Mouse (Mus musculus): ENCODE measurements around the gene Mthfd1. TPM values are rescaled to one million over a fixed set of nuclear protein-coding genes. Genes with fewer than 3 reads are reported as not detected.

The Mthfd1 gene
- polyA plus RNA-seq, 1 experiment from 2014 or later: 62.5 TPM

DNA sequence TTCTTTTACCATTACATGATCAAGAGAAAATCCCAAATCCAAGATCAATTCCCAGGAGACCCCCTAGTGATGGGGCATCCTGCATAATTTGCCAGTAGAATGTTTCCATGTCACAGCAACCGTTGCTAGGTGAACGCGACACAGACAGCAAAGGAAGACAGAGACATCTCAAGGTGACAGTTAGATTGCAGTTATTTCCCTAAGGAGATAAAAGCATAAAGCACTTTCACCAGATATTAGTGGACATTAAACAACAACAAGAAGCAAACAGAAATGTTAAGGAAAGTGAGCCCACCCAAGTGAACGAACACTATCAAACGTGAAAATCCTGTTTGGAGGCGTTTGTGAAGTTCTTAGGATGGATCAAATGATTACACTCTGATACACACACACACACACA, 8.5 kb upstream of the Mthfd1 start, which contains the start of gene Tex21:
Gene Tex21 (minus strand): TSS at position 101 of the 400 bp plus-strand sequence.
- 85% methylated on average over 6 of the region's 6 CpGs for WGBS

DNA sequence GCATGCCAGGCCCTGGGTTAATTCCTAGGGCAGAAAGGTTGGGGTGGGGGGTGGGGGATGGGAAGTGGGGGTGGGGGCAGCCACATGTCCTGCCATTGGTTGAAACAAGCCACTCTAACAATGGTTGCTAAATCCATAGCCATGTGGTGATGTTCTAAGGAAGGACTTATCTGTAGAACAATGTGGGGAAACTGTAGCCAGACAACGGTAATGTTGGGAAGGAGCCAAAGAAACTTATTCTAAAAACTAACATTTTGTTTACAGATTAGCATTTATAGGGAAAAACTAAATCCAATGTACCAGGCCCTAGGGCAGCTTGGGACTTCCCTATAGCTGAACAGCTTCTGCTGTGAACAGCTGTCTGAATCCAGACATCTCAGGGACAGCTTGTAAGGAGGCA, 2.0 kb upstream of the Mthfd1 start:
- Histone ChIP-seq H3K27me3 (ENCODE audit: insufficient read depth, poor library complexity, severe bottlenecking) (0 out of 2 replicates have a peak, but pooled peaks cover 2% of the 10 kb centered on the region), H3K4me3 (no peak overlapping the region), H3K27ac (no peak overlapping the region), H3K36me3 (no peaks in the 10 kb centered on the region), H3K9me3 (no peaks in the 10 kb centered on the region), H3K4me1 (replicated peaks) (peaks cover 29% of the 10 kb centered on the region)
- no peak for DNase-seq (ENCODE audit: low spot score)
- WGBS: 92% methylated on average over 1 of the region's 1 CpGs

More for the DNA sequence above, 8.5 kb upstream of the Mthfd1 start, which contains the start of gene Tex21:
- H3K27ac ChIP-seq: no peak within 1 kb of the TSS
- no peak within 1 kb of the TSS for H3K4me3 ChIP-seq
- no peaks in the 10 kb centered on the region for H3K36me3 ChIP-seq
- no peaks in the 10 kb centered on the region for H3K9me3 ChIP-seq
- no peak for DNase-seq (ENCODE audit: low spot score)
- no peaks in the 10 kb centered on the region for H3K27me3 ChIP-seq (ENCODE audit: insufficient read depth, poor library complexity, severe bottlenecking)
- H3K4me1 ChIP-seq (replicated peaks): no peaks in the 10 kb centered on the region

DNA sequence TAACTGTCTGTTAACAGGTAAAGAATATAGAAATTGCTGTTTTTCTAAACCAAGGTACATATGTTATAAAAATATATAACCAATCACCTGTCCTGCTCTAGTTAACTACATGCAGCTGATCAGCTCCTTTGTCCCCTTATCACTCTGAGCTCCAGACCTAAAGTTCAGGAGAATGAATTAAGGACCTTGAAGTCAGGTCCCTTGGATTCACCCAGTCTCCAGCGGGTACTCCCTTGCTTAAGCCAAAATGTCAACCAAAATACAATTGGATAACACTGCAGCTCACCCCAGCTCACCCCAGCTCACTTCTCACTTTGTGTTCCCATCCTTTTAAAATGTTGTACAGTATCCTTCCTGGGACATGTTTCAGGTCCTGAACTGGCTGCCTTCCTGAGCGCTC, 1.5 kb upstream of the Mthfd1 start:
- DNase-seq (ENCODE audit: low spot score): no peak
- no peak overlapping the region for H3K27ac ChIP-seq
- peaks cover 29% of the 10 kb centered on the region for H3K4me1 ChIP-seq (replicated peaks)
- H3K4me3 ChIP-seq: no peak overlapping the region
- 83% methylated on average over 2 of the region's 2 CpGs for WGBS
- no peaks in the 10 kb centered on the region for H3K36me3 ChIP-seq
- H3K27me3 ChIP-seq (ENCODE audit: insufficient read depth, poor library complexity, severe bottlenecking): 0 out of 2 replicates have a peak, but pooled peaks cover 2% of the 10 kb centered on the region
- no peaks in the 10 kb centered on the region for H3K9me3 ChIP-seq

DNA sequence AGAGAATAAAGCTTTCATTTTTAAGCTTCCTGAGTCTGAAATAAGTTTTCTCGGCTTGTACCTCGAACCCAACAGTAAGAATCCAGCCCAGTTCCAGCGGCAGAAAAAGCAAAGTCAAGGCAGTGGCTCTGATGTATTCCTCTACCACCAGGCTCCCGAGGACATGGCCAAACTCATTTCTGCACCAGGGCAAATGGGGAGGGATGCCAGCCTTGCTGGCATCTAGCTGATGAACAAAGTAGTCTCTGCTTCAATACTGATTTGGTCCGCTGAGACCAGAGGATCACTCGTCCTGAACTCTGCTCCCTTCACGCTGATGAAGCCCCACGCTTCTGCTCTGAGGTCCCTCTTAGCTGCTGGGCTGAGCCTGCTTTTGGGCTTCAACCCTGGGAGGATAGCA, 1.1 kb upstream of the Mthfd1 start:
- Histone ChIP-seq H3K36me3 (no peaks in the 10 kb centered on the region), H3K27ac (peak overlapping the region; percentile 89; the same call in 1 of the 2 replicates), H3K4me1 (replicated peaks) (peaks cover 29% of the 10 kb centered on the region), H3K9me3 (no peaks in the 10 kb centered on the region), H3K4me3 (no peak overlapping the region), H3K27me3 (ENCODE audit: insufficient read depth, poor library complexity, severe bottlenecking) (0 out of 2 replicates have a peak, but pooled peaks cover 2% of the 10 kb centered on the region)
- DNase-seq (ENCODE audit: low spot score): no peak
- 81% methylated on average over 8 of the region's 8 CpGs for WGBS

DNA sequence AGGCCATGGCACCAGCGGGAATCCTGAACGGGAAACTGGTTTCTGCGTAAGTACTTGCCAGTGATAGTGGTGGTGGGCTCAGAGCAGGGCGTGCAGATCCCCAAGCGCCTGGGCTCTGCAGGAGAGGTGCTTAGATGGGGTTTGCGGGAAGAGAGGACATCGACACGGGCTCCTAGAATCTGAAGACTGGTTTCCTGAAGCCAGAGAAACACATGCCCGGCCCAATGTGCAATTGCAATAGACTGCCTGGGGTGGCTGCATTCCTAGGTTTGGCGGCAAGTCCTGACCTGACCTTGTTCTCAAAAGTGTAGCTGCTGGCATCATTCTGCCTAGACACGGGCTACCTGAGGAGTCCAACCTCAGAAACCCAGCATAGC, 389 bp downstream of the Mthfd1 start:
- Histone ChIP-seq H3K9me3 (no peaks in the 10 kb centered on the region), H3K27me3 (ENCODE audit: insufficient read depth, poor library complexity, severe bottlenecking) (0 out of 2 replicates have a peak, but pooled peaks cover 2% of the 10 kb centered on the region), H3K36me3 (no peaks in the 10 kb centered on the region), H3K27ac (peak overlapping the region; percentile 89), H3K4me3 (peak overlapping the region; percentile 70), H3K4me1 (replicated peaks) (peaks cover 29% of the 10 kb centered on the region)
- no peak for DNase-seq (ENCODE audit: low spot score)
- WGBS: under 1% methylated on average over 11 of the region's 11 CpGs

DNA sequence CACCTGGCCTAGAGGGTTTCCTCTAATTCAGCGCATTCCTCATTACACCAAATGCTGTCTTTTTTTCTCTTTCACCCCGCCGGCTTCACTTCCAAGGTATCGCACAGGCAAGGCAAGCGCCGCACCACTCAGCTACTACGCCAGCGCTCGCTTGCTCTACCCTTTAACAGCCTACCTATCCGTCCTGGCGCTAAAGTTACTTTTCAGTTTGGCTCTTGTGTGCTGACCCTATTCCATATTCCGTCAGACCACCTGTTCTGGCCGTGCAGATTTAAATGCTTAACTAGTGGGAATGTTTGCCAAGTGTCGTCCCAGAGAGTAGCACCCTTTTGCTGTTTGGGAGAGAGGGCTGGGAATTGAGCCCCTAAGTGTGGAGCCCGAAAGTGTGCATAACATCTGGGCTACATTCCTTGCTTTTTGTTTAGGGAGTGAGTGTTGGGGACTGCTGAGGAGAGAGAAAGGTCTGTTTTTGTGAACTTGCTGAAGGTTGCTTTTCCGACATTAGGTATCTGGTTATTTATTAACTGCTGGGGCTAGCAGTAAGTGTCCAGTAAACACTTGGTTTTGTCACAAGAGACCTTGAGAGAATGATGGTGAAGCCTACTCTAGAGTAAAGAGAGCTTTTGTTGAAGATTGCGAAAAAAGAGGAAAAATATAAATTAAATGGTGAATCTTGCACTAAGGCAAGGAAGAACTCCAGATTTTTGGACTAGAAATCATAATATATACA, 1.2 kb downstream of the Mthfd1 start:
- peak overlapping the region; percentile 89 for H3K27ac ChIP-seq

DNA sequence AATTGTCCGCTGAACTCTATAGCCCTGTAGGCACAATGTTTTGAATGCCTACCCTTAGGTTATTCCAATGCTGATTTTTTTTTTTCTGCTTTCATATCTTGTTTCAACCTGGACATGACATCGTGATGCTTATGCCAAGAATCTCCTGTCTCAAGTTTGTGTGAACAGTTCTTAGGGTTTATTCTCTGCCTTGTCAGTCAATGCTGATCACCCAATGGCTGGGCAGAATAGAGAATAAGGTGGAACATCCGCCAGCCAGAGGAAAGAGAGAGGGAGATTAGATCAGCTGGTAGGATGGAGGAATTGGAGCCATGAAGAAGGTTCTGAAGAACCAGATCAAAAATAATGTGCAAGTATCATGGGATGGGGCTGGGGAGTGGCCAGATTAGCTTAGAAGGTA, 5.6 kb downstream of the Mthfd1 start:
- peaks cover 23% of the 10 kb centered on the region for H3K4me1 ChIP-seq (replicated peaks)
- 91% methylated on average over 3 of the region's 3 CpGs for WGBS

More for the DNA sequence above, 1.2 kb downstream of the Mthfd1 start:
- H3K4me3 ChIP-seq: peak overlapping the region; percentile 70
- peak; percentile 24 for DNase-seq (ENCODE audit: low spot score)
- H3K36me3 ChIP-seq: no peaks in the 10 kb centered on the region
- H3K4me1 ChIP-seq (replicated peaks): peaks cover 29% of the 10 kb centered on the region
- WGBS: 6% methylated on average over 17 of the region's 17 CpGs
- no peaks in the 10 kb centered on the region for H3K9me3 ChIP-seq
- 0 out of 2 replicates have a peak, but pooled peaks cover 2% of the 10 kb centered on the region for H3K27me3 ChIP-seq (ENCODE audit: insufficient read depth, poor library complexity, severe bottlenecking)

DNA sequence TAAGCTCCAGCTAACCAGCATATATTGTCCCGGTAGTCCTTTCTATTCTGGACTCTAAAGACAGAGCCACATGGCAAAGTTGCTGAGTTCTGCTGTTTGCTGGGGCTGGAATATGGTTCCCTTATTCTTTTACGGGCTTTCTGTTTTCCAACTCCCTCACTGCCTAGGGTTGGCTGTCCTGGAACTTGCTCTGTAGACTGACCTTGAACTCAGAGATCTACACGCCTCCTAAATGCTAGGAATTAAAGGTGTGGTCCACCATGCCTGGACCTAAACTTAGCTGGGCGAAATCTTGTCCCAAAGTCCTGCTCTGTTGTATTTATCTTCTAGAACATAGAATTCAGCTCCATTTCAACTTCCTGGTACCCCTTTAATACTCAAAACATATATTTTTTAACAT, 6.5 kb downstream of the Mthfd1 start:
- no peak overlapping the region for H3K27ac ChIP-seq
- no peak for DNase-seq (ENCODE audit: low spot score)
- no peaks in the 10 kb centered on the region for H3K27me3 ChIP-seq (ENCODE audit: insufficient read depth, poor library complexity, severe bottlenecking)
- H3K4me3 ChIP-seq: no peak overlapping the region
- H3K36me3 ChIP-seq: peaks cover 20% of the 10 kb centered on the region; the same call in 1 of the 2 replicates
- WGBS: 97% methylated on average over 4 of the region's 4 CpGs
- peaks cover 14% of the 10 kb centered on the region for H3K4me1 ChIP-seq (replicated peaks)
- no peaks in the 10 kb centered on the region for H3K9me3 ChIP-seq

More for the DNA sequence above, 5.6 kb downstream of the Mthfd1 start:
- H3K36me3 ChIP-seq: peaks cover 11% of the 10 kb centered on the region; the same call in 1 of the 2 replicates
- H3K27ac ChIP-seq: no peak overlapping the region
- no peaks in the 10 kb centered on the region for H3K9me3 ChIP-seq
- no peaks in the 10 kb centered on the region for H3K27me3 ChIP-seq (ENCODE audit: insufficient read depth, poor library complexity, severe bottlenecking)
- DNase-seq (ENCODE audit: low spot score): no peak
- H3K4me3 ChIP-seq: no peak overlapping the region

DNA sequence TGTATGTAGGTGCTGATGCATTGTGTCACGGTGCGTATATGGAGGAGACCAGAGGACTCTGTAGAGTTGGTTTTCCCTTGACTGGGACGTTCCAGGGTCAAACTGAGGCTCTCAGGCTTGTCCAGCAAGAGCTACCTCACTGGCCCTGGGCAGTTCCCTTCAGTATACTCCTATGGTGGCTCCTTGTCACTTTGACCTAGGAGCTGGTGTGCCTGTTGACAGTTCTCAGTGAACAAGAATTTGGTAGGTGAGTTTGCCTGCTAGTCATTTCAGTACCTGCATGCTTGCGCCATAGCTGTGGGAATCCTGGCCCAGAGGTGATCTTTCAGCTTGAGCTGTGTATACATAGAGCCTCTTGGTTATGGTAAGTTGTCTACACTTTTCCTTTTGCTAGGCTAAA, 7.8 kb downstream of the Mthfd1 start:
- no peak for DNase-seq (ENCODE audit: low spot score)
- Histone ChIP-seq H3K4me3 (no peak overlapping the region), H3K36me3 (peaks cover 22% of the 10 kb centered on the region; the same call in 1 of the 2 replicates), H3K4me1 (replicated peaks) (peaks cover 7% of the 10 kb centered on the region; the same call in 1 of the 2 replicates), H3K9me3 (no peaks in the 10 kb centered on the region), H3K27ac (no peak overlapping the region), H3K27me3 (ENCODE audit: insufficient read depth, poor library complexity, severe bottlenecking) (no peaks in the 10 kb centered on the region)
- WGBS: 94% methylated on average over 4 of the region's 4 CpGs

DNA sequence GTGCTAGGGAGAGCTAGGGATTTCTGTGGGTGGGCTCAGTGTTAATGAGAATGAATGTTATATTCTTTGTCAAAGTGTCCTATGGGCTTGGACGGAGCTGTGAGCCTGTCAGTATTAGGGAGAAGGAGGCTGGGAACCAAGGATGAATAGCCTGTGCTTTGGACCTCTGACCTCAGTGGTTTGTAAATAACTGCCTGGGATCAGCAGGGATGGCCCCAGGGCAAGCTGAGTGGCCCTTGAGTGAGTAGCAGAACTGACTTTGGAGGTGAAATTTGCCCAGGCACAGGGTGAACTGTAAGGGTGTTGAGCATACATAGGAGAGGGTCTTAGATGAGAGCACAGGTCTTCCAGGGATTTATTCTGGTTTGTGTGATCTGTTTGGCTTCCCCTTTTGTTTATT, 8.8 kb downstream of the Mthfd1 start:
- 36% methylated on average over 1 of the region's 1 CpGs for WGBS
- H3K27ac ChIP-seq: no peak overlapping the region
- DNase-seq (ENCODE audit: low spot score): no peak
- peaks cover 10% of the 10 kb centered on the region; the same call in 1 of the 2 replicates for H3K4me1 ChIP-seq (replicated peaks)
- no peaks in the 10 kb centered on the region for H3K9me3 ChIP-seq
- no peaks in the 10 kb centered on the region for H3K27me3 ChIP-seq (ENCODE audit: insufficient read depth, poor library complexity, severe bottlenecking)
- no peak overlapping the region for H3K4me3 ChIP-seq
- peaks cover 22% of the 10 kb centered on the region; the same call in 1 of the 2 replicates for H3K36me3 ChIP-seq

DNA sequence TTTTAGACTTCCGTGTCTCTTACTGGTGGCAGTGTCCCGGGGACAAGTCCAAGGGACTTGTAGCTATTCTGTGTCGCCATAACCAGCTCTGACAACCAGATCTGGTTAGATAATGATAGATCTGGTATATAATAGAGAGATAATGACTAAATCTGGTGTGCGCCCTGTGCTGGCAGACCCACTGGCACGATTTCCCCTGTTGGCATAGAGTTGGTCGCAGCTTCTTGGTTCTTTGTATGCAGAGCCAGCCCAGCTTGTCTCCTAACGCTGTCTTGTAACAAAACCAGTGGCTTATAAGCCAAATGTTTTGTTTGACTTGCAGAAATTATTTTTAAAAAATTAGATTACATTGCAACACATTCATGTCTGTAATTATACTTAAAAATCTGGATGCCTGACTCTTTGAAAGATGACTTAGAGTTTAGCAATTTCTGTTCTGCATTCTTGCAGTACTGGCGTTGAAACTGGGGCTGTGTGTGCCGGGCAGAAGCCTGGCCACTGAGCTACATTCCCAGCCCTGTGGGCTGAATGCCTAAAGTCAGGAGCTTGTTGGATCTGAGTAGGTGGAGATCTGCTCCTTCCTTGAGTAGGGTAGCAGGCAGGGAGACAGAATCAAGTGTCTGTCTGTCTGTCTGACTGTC, 9.3 kb downstream of the Mthfd1 start:
- Histone ChIP-seq H3K4me1 (replicated peaks) (peaks cover 15% of the 10 kb centered on the region; the same call in 1 of the 2 replicates), H3K27me3 (ENCODE audit: insufficient read depth, poor library complexity, severe bottlenecking) (no peaks in the 10 kb centered on the region), H3K4me3 (no peak overlapping the region), H3K9me3 (no peaks in the 10 kb centered on the region), H3K36me3 (peaks cover 22% of the 10 kb centered on the region; the same call in 1 of the 2 replicates), H3K27ac (no peak overlapping the region)
- 93% methylated on average over 9 of the region's 9 CpGs for WGBS
- DNase-seq (ENCODE audit: low spot score): no peak

DNA sequence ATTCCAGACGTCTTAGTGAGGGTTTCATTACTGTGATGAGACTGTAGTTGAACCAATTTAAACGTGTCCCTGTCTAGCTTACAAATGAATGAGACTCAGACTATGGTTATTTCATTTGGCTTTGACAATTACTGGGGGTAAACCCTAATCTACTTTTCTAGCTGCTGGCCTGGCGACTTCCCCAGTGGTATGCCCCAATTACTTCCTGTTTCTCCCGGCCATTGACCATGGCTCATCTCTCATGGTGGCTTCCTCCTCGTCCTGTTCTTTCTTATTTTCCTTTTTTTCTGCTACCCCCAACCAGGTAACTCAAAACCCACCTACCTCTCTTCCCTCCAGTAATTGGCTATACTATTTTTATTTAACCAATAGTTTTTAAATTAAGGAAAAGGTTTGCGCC, 9.9 kb downstream of the Mthfd1 start:
- no peak for DNase-seq (ENCODE audit: low spot score)
- peaks cover 15% of the 10 kb centered on the region; the same call in 1 of the 2 replicates for H3K4me1 ChIP-seq (replicated peaks)
- 86% methylated on average over 6 of the region's 6 CpGs for WGBS
- no peaks in the 10 kb centered on the region for H3K9me3 ChIP-seq
- H3K27ac ChIP-seq: no peak overlapping the region
- no peaks in the 10 kb centered on the region for H3K27me3 ChIP-seq (ENCODE audit: insufficient read depth, poor library complexity, severe bottlenecking)
- peaks cover 22% of the 10 kb centered on the region; the same call in 1 of the 2 replicates for H3K36me3 ChIP-seq
- no peak overlapping the region for H3K4me3 ChIP-seq

DNA sequence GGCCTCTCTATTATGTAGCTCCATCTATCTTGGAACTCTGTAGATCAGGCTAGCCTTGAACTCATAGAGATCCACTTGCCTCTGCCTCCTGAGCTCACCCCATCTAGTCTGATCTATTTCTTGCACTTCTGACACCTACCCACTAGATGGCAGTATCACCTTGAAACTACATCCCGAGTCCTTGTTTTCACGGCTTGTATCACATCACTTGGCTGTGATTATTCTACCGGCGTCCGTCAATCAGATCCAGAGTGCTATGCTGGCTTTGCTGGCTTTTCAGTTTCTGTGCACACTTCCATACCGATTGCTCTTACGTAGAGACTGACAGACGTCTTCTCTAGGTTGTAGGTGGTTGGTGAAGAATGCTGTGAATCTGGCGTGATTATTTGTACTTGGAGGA, 11.8 kb downstream of the Mthfd1 start:
- H3K4me3 ChIP-seq: no peak overlapping the region
- DNase-seq (ENCODE audit: low spot score): peak; percentile 12
- no peak overlapping the region for H3K27ac ChIP-seq
- H3K4me1 ChIP-seq (replicated peaks): peaks cover 15% of the 10 kb centered on the region; the same call in 1 of the 2 replicates
- H3K9me3 ChIP-seq: no peaks in the 10 kb centered on the region
- peaks cover 28% of the 10 kb centered on the region for H3K36me3 ChIP-seq
- WGBS: 82% methylated on average over 9 of the region's 9 CpGs
- no peaks in the 10 kb centered on the region for H3K27me3 ChIP-seq (ENCODE audit: insufficient read depth, poor library complexity, severe bottlenecking)
